Mouse (Mus musculus) embryonic facial prominence, embryonic 15.5 days (tissue): ENCODE data around the gene Slc12a5. TPM values are rescaled to one million over a fixed set of nuclear protein-coding genes. Genes with fewer than 3 reads are reported as not detected.

Experiments used
- ATAC-seq: fragments of 200-750 bp; cut with Nextera tagmentation; 2 replicates; pipeline ENCODE4 v1.8.0; 2017; ENCODE audit warnings: low read depth, moderate TSS enrichment; ENCODE audit not compliant: insufficient number of reproducible peaks, low FRiP score, low TSS enrichment
- H3K27ac ChIP-seq: fragments of 300-500 bp; sonication (generic); replicated peaks from 2 replicates; pipeline ENCODE4 v1.5.1; 2015; ENCODE audit warnings: mild to moderate bottlenecking, inconsistent platforms
- H3K27me3 ChIP-seq: fragments of 300-500 bp; sonication (generic); 2 replicates; pipeline ENCODE4 v1.6.1; 2015; ENCODE audit warnings: inconsistent platforms
- H3K36me3 ChIP-seq: fragments of 300-500 bp; sonication (generic); 2 replicates; pipeline ENCODE4 v1.6.1; 2015; ENCODE audit warnings: mild to moderate bottlenecking, inconsistent platforms
- H3K4me1 ChIP-seq: fragments of 300-500 bp; sonication (generic); 2 replicates; pipeline ENCODE4 v1.6.1; 2015; ENCODE audit warnings: inconsistent platforms
- H3K4me2 ChIP-seq: fragments of 300-500 bp; sonication (generic); replicated peaks from 2 replicates; pipeline ENCODE4 v1.6.1; 2015; ENCODE audit warnings: mild to moderate bottlenecking, inconsistent platforms
- H3K4me3 ChIP-seq: fragments of 300-500 bp; sonication (generic); replicated peaks from 2 replicates; pipeline ENCODE4 v1.5.1; 2015; ENCODE audit warnings: mild to moderate bottlenecking, inconsistent platforms
- H3K9ac ChIP-seq: fragments of 300-500 bp; sonication (generic); 2 replicates; pipeline ENCODE4 v1.6.1; 2015; ENCODE audit warnings: inconsistent platforms
- H3K9me3 ChIP-seq: fragments of 300-500 bp; sonication (generic); replicated peaks from 2 replicates; pipeline ENCODE4 v1.6.1; 2016; ENCODE audit warnings: inconsistent platforms
- WGBS: fragments of 180-500 bp; shearing (Covaris S2); methylation state at CpG from one replicate; pipeline ENCODE4 v1.1.7; 2015; 5-methylcytosine and 5-hydroxymethylcytosine counted together
- polyA plus RNA-seq: library from polyadenylated mRNA; unstranded; fragments of >200 nt; fragmentation: Nextera tagmentation; extraction: Ambion mirVana; gene quantifications from 2 replicates; pipeline ENCODE4 v1.2.1, GENCODE M21; 2015

The Slc12a5 gene
- polyA plus RNA-seq, 1 experiment from 2014 or later: 0.85 TPM

- Histone ChIP-seq H3K4me1 (peaks cover 28% of the 10 kb centered on the region), H3K27ac (no peak overlapping the region), H3K36me3 (no peaks in the 10 kb centered on the region), H3K9ac (no peak overlapping the region), H3K4me2 (peak overlapping the region; percentile 38), H3K4me3 (0 out of 2 replicates have a peak overlapping the region, but pooled peaks have one; percentile 21), H3K9me3 (no peaks in the 10 kb centered on the region), H3K27me3 (peaks cover 71% of the 10 kb centered on the region)
- 8% methylated on average over 25 of the region's 25 CpGs for WGBS
- ATAC-seq: no peak
Observed at GRCm38 (mm10) chr2:164948962-164949361, 11.6 kb upstream of the Slc12a5 start.

GRCm38 (mm10) chr2:164950501-164950900, 10.1 kb upstream of the Slc12a5 start:
- no peaks in the 10 kb centered on the region for H3K9me3 ChIP-seq
- H3K27me3 ChIP-seq: peaks cover 84% of the 10 kb centered on the region
- H3K4me1 ChIP-seq: peaks cover 28% of the 10 kb centered on the region
- no peak overlapping the region for H3K9ac ChIP-seq
- no peaks in the 10 kb centered on the region for H3K36me3 ChIP-seq
- WGBS: 29% methylated on average over 13 of the region's 13 CpGs
- H3K4me2 ChIP-seq: no peak overlapping the region
- H3K27ac ChIP-seq: no peak overlapping the region
- no peak for ATAC-seq
- H3K4me3 ChIP-seq: no peak overlapping the region

- Histone ChIP-seq H3K4me1 (peaks cover 28% of the 10 kb centered on the region), H3K9me3 (no peaks in the 10 kb centered on the region), H3K27ac (no peak overlapping the region), H3K4me3 (no peak overlapping the region), H3K9ac (no peak overlapping the region), H3K27me3 (peaks cover 85% of the 10 kb centered on the region), H3K36me3 (no peaks in the 10 kb centered on the region), H3K4me2 (no peak overlapping the region)
- WGBS: 84% methylated on average over 4 of the region's 4 CpGs
- ATAC-seq: no peak
Observed at GRCm38 (mm10) chr2:164951745-164952144, 8.9 kb upstream of the Slc12a5 start.

GRCm38 (mm10) chr2:164952448-164952847, 8.2 kb upstream of the Slc12a5 start:
- Histone ChIP-seq H3K9ac (no peak overlapping the region), H3K9me3 (no peaks in the 10 kb centered on the region), H3K36me3 (no peaks in the 10 kb centered on the region), H3K27ac (no peak overlapping the region), H3K4me3 (no peak overlapping the region), H3K27me3 (peaks cover 79% of the 10 kb centered on the region), H3K4me2 (no peak overlapping the region), H3K4me1 (peaks cover 28% of the 10 kb centered on the region)
- WGBS: 40% methylated on average over 13 of the region's 13 CpGs
- no peak for ATAC-seq

- peaks cover 72% of the 10 kb centered on the region for H3K27me3 ChIP-seq
- H3K4me3 ChIP-seq: no peak overlapping the region
- peak overlapping the region; percentile 31; the same call in 1 of the 2 replicates for H3K4me2 ChIP-seq
- no peak for ATAC-seq
- H3K4me1 ChIP-seq: peaks cover 20% of the 10 kb centered on the region
- no peaks in the 10 kb centered on the region for H3K36me3 ChIP-seq
- WGBS: under 1% methylated on average over 21 of the region's 21 CpGs
- H3K9me3 ChIP-seq: no peaks in the 10 kb centered on the region
- H3K9ac ChIP-seq: no peak overlapping the region
- no peak overlapping the region for H3K27ac ChIP-seq
Observed at GRCm38 (mm10) chr2:164953224-164953623, 7.4 kb upstream of the Slc12a5 start.

- Histone ChIP-seq H3K36me3 (no peaks in the 10 kb centered on the region), H3K4me3 (no peak overlapping the region), H3K27me3 (peaks cover 47% of the 10 kb centered on the region), H3K27ac (no peak overlapping the region), H3K9me3 (no peaks in the 10 kb centered on the region), H3K4me2 (no peak overlapping the region), H3K9ac (no peak overlapping the region), H3K4me1 (peaks cover 10% of the 10 kb centered on the region)
- WGBS: 67% methylated on average over 4 of the region's 4 CpGs
- no peak for ATAC-seq
Observed at GRCm38 (mm10) chr2:164955725-164956124, 4.9 kb upstream of the Slc12a5 start.

- WGBS: 53% methylated on average over 5 of the region's 5 CpGs
- no peak for ATAC-seq
Observed at GRCm38 (mm10) chr2:164956195-164956594, 4.4 kb upstream of the Slc12a5 start.

GRCm38 (mm10) chr2:164957548-164958315, 2.9 kb upstream of the Slc12a5 start:
- ATAC-seq: no peak
- no peak overlapping the region for H3K9ac ChIP-seq
- H3K4me1 ChIP-seq: peaks cover 19% of the 10 kb centered on the region
- WGBS: 62% methylated on average over 9 of the region's 9 CpGs
- no peak overlapping the region for H3K27ac ChIP-seq
- no peaks in the 10 kb centered on the region for H3K36me3 ChIP-seq
- peaks cover 35% of the 10 kb centered on the region for H3K27me3 ChIP-seq
- H3K4me2 ChIP-seq: no peak overlapping the region
- no peaks in the 10 kb centered on the region for H3K9me3 ChIP-seq
- no peak overlapping the region for H3K4me3 ChIP-seq

More at GRCm38 (mm10) chr2:164956195-164956594, 4.4 kb upstream of the Slc12a5 start:
- Histone ChIP-seq H3K9me3 (no peaks in the 10 kb centered on the region), H3K9ac (no peak overlapping the region), H3K27ac (no peak overlapping the region), H3K4me3 (no peak overlapping the region), H3K4me2 (no peak overlapping the region), H3K36me3 (no peaks in the 10 kb centered on the region), H3K27me3 (peaks cover 42% of the 10 kb centered on the region), H3K4me1 (peaks cover 14% of the 10 kb centered on the region)

- peaks cover 11% of the 10 kb centered on the region; the same call in 1 of the 2 replicates for H3K4me1 ChIP-seq
- H3K4me2 ChIP-seq: peak overlapping the region; percentile 65; the same call in 1 of the 2 replicates
- no peak overlapping the region for H3K9ac ChIP-seq
- H3K36me3 ChIP-seq: no peaks in the 10 kb centered on the region
- ATAC-seq: 0 out of 2 replicates have a peak, but pooled peaks have one; percentile 8
- H3K9me3 ChIP-seq: no peaks in the 10 kb centered on the region
- 0 out of 2 replicates have a peak overlapping the region, but pooled peaks have one; percentile 54 for H3K4me3 ChIP-seq
- no peak overlapping the region for H3K27ac ChIP-seq
- WGBS: 8% methylated on average over 17 of the region's 17 CpGs
- peaks cover 22% of the 10 kb centered on the region for H3K27me3 ChIP-seq
Observed at GRCm38 (mm10) chr2:164961506-164962182, 1.0 kb downstream of the Slc12a5 start.

- no peaks in the 10 kb centered on the region for H3K36me3 ChIP-seq
- WGBS: 51% methylated on average over 7 of the region's 7 CpGs
- no peak for ATAC-seq
- no peak overlapping the region for H3K4me3 ChIP-seq
- no peak overlapping the region for H3K27ac ChIP-seq
- peaks cover 11% of the 10 kb centered on the region; the same call in 1 of the 2 replicates for H3K4me1 ChIP-seq
- H3K27me3 ChIP-seq: peaks cover 27% of the 10 kb centered on the region
- no peaks in the 10 kb centered on the region for H3K9me3 ChIP-seq
- no peak overlapping the region for H3K9ac ChIP-seq
- no peak overlapping the region for H3K4me2 ChIP-seq
Observed at GRCm38 (mm10) chr2:164962183-164962580, 1.6 kb downstream of the Slc12a5 start.

- no peak for ATAC-seq
- Histone ChIP-seq H3K27ac (no peak overlapping the region), H3K36me3 (no peaks in the 10 kb centered on the region), H3K4me1 (peaks cover 26% of the 10 kb centered on the region), H3K27me3 (peaks cover 49% of the 10 kb centered on the region), H3K9me3 (no peaks in the 10 kb centered on the region), H3K4me2 (no peak overlapping the region), H3K9ac (no peak overlapping the region), H3K4me3 (no peak overlapping the region)
- 36% methylated on average over 9 of the region's 9 CpGs for WGBS
Observed at GRCm38 (mm10) chr2:164964242-164964894, 3.8 kb downstream of the Slc12a5 start.
